Mouse (Mus musculus): ENCODE results near the gene Trim50. TPM values are rescaled to one million over a fixed set of nuclear protein-coding genes. Genes with fewer than 3 reads are reported as not detected.

Trim50 gene
- total RNA-seq (2014; rRNA removed) (not detected in 2 replicates), polyA plus RNA-seq (2012; rRNA removed) (not detected in 2 replicates)

DNA sequence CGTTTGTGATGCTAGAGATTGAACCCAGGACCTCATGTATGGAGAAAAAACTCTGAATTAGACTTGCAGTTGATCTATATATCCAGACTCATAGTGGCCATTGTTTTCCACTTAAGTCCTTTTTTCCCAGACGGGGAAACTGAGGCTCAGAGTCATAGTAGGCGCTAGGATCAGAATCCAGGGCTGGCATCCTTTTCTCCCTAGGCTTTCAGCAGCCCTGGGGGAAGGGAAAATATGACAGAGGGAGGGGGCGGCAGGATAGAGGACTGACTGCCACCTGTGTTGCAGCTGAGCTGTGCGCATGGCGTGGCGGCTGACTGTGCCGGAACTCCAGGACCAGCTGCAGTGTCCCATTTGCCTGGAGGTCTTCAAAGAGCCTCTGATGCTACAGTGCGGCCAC, at the start of gene Trim50:
Gene Trim50 (plus strand): TSS at position 301 of the 400 bp plus-strand sequence.
- 71% methylated on average over 9 of the region's 9 CpGs for WGBS
- H3K36me3 ChIP-seq (ENCODE audit: control insufficient read depth, insufficient read depth, low read length), result no peaks in the 10 kb centered on the region
- no peak within 1 kb of the TSS for H3K27ac ChIP-seq (replicated peaks; ENCODE audit: insufficient read depth, low read depth, low read length)
- H3K9ac ChIP-seq (ENCODE audit: low read depth, low read length), result no peak within 1 kb of the TSS
- H3K27me3 ChIP-seq (ENCODE audit: control insufficient read depth, insufficient read depth, low read length), result no peaks in the 10 kb centered on the region
- no peak within 1 kb of the TSS for H3K4me3 ChIP-seq (ENCODE audit: insufficient read depth, low read depth, low read length)
- no peak for TF ChIP-seq POLR2A (IDR thresholded peaks at IDR 0.05; ENCODE audit: extremely low read depth, insufficient read depth, low read length)
- no peak for TF ChIP-seq CTCF (IDR thresholded peaks at IDR 0.05; ENCODE audit: low read depth, low read length)
- DNase-seq (ENCODE audit: extremely low read depth, low read depth, low spot score), result no peak
- no peaks in the 10 kb centered on the region for H3K4me1 ChIP-seq (ENCODE audit: control insufficient read depth, insufficient read depth, low read length)
- no peaks in the 10 kb centered on the region for H3K79me2 ChIP-seq (ENCODE audit: control insufficient read depth, insufficient read depth, low read length)

DNA sequence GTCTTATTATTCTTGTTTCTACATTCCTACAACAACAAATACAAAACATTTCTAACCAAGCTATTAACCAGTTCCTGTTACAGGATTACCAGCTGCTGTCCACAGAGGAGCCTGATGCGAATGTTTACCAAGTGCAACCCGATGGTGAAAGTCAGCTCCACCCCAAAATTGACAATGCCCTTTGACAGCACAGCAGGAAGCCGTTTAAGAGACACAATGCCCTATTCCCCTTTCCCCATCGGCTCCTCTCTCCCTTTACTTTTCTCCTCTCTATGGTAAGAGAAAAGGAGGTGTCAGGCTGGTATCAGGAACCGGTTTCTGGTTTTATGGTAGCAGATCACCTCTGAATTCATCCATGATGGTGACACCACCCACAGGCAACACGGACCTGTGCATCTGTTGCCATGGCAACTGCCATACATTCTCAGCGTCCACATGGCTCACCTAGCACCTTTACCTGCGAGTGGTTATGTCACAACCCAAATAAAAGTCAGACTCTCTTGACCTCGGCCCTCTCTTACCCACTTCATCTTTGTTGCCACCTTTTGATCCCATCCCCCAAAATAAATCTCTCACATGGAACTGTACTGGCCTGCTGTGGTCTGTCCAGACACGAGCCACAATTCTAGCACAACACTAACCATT, 46.7 kb upstream of the Trim50 start:
- DNase-seq (ENCODE audit: extremely low read depth, low read depth, low spot score), result no peak
- TF ChIP-seq CTCF (IDR thresholded peaks at IDR 0.05; ENCODE audit: low read depth, low read length), result no peak
- no peak for TF ChIP-seq POLR2A (IDR thresholded peaks at IDR 0.05; ENCODE audit: extremely low read depth, insufficient read depth, low read length)
- WGBS, result 20% methylated on average over 10 of the region's 10 CpGs
- Histone ChIP-seq H3K4me1 (ENCODE audit: control insufficient read depth, insufficient read depth, low read length) (no peaks in the 10 kb centered on the region), H3K27ac (replicated peaks; ENCODE audit: insufficient read depth, low read depth, low read length) (no peak overlapping the region), H3K27me3 (ENCODE audit: control insufficient read depth, insufficient read depth, low read length) (no peaks in the 10 kb centered on the region), H3K36me3 (ENCODE audit: control insufficient read depth, insufficient read depth, low read length) (no peaks in the 10 kb centered on the region), H3K79me2 (ENCODE audit: control insufficient read depth, insufficient read depth, low read length) (no peaks in the 10 kb centered on the region), H3K9ac (ENCODE audit: low read depth, low read length) (no peak overlapping the region), H3K4me3 (ENCODE audit: insufficient read depth, low read depth, low read length) (no peak overlapping the region)

DNA sequence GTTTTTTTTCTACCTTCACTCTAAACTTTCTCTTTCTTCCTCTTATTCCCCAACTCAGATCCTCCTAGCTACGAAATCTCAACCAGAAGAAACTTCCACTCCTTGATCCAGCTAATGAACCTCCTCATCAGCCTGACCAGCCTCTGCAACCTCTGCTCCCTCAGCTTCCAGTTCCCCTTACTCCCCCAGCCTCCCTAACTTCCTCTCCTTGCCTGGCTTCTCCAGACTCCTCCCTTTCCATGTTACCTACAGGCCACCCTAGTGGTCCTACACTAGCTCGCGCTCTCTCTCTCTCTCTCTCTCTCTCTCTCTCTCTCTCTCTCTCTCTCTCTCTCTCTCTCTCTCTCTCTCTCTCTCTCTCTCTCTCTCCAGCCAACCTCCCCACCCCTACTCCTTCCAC, 36.9 kb upstream of the Trim50 start:
- DNase-seq (ENCODE audit: extremely low read depth, low read depth, low spot score), result no peak
- H3K4me3 ChIP-seq (ENCODE audit: insufficient read depth, low read depth, low read length), result no peak overlapping the region
- H3K36me3 ChIP-seq (ENCODE audit: control insufficient read depth, insufficient read depth, low read length), result no peaks in the 10 kb centered on the region
- WGBS, result 82% methylated on average over 3 of the region's 3 CpGs
- no peaks in the 10 kb centered on the region for H3K79me2 ChIP-seq (ENCODE audit: control insufficient read depth, insufficient read depth, low read length)
- H3K27ac ChIP-seq (replicated peaks; ENCODE audit: insufficient read depth, low read depth, low read length), result no peak overlapping the region
- no peak overlapping the region for H3K9ac ChIP-seq (ENCODE audit: low read depth, low read length)
- H3K27me3 ChIP-seq (ENCODE audit: control insufficient read depth, insufficient read depth, low read length), result no peaks in the 10 kb centered on the region
- TF ChIP-seq POLR2A (IDR thresholded peaks at IDR 0.05; ENCODE audit: extremely low read depth, insufficient read depth, low read length) (no peak), CTCF (IDR thresholded peaks at IDR 0.05; ENCODE audit: low read depth, low read length) (no peak)
- H3K4me1 ChIP-seq (ENCODE audit: control insufficient read depth, insufficient read depth, low read length), result no peaks in the 10 kb centered on the region

DNA sequence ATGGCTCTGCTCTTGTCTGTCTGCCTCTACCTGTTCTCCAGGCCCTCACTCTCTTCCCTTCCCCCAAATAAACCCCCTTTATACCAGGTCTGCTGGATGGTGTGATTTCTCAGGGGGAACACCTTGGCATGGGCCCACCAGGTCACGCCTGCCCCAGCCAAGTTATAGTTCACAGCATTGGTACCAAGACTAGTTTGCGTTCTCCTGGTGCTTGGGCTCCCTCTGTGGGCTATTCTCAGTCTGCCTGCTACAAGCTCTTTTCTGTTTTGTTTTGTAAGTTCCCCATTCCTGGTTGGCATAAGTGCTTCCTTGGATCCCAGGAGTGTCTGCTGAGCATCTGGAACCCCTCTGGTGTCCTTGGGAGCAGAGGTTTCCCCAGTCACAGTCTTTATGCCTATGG, 33.2 kb upstream of the Trim50 start:
- 55% methylated on average over 2 of the region's 2 CpGs for WGBS
- no peak for DNase-seq (ENCODE audit: extremely low read depth, low read depth, low spot score)
- Histone ChIP-seq H3K36me3 (ENCODE audit: control insufficient read depth, insufficient read depth, low read length) (no peaks in the 10 kb centered on the region), H3K4me1 (ENCODE audit: control insufficient read depth, insufficient read depth, low read length) (no peaks in the 10 kb centered on the region), H3K9ac (ENCODE audit: low read depth, low read length) (no peak overlapping the region), H3K27ac (replicated peaks; ENCODE audit: insufficient read depth, low read depth, low read length) (no peak overlapping the region), H3K79me2 (ENCODE audit: control insufficient read depth, insufficient read depth, low read length) (no peaks in the 10 kb centered on the region), H3K27me3 (ENCODE audit: control insufficient read depth, insufficient read depth, low read length) (no peaks in the 10 kb centered on the region), H3K4me3 (ENCODE audit: insufficient read depth, low read depth, low read length) (no peak overlapping the region)
- no peak for TF ChIP-seq POLR2A (IDR thresholded peaks at IDR 0.05; ENCODE audit: extremely low read depth, insufficient read depth, low read length)
- TF ChIP-seq CTCF (IDR thresholded peaks at IDR 0.05; ENCODE audit: low read depth, low read length), result no peak

DNA sequence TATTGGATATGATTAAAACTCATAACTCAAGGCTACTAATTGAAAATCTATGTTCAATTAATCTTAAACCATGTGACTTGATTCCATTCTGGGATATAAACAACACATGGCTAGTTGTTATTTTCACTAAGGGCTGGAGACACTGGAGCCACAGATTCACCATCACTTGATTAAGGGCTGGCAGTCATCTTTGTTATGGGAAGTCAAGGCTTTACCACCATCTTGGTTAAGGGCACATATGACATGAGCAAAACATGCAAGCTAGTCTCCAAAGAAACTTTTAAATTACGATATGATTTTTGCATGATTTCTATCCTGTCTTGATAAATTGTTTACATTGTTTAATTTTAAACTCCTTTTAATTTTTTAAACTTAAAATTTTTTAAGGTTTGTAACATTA, 30.9 kb upstream of the Trim50 start:
- WGBS, result 80% methylated on average over 1 of the region's 1 CpGs
- no peak overlapping the region for H3K9ac ChIP-seq (ENCODE audit: low read depth, low read length)
- DNase-seq (ENCODE audit: extremely low read depth, low read depth, low spot score), result no peak
- H3K4me1 ChIP-seq (ENCODE audit: control insufficient read depth, insufficient read depth, low read length), result no peaks in the 10 kb centered on the region
- no peak overlapping the region for H3K27ac ChIP-seq (replicated peaks; ENCODE audit: insufficient read depth, low read depth, low read length)
- no peak overlapping the region for H3K4me3 ChIP-seq (ENCODE audit: insufficient read depth, low read depth, low read length)
- no peaks in the 10 kb centered on the region for H3K36me3 ChIP-seq (ENCODE audit: control insufficient read depth, insufficient read depth, low read length)
- H3K79me2 ChIP-seq (ENCODE audit: control insufficient read depth, insufficient read depth, low read length), result no peaks in the 10 kb centered on the region
- H3K27me3 ChIP-seq (ENCODE audit: control insufficient read depth, insufficient read depth, low read length), result no peaks in the 10 kb centered on the region
- TF ChIP-seq POLR2A (IDR thresholded peaks at IDR 0.05; ENCODE audit: extremely low read depth, insufficient read depth, low read length) (no peak), CTCF (IDR thresholded peaks at IDR 0.05; ENCODE audit: low read depth, low read length) (no peak)

DNA sequence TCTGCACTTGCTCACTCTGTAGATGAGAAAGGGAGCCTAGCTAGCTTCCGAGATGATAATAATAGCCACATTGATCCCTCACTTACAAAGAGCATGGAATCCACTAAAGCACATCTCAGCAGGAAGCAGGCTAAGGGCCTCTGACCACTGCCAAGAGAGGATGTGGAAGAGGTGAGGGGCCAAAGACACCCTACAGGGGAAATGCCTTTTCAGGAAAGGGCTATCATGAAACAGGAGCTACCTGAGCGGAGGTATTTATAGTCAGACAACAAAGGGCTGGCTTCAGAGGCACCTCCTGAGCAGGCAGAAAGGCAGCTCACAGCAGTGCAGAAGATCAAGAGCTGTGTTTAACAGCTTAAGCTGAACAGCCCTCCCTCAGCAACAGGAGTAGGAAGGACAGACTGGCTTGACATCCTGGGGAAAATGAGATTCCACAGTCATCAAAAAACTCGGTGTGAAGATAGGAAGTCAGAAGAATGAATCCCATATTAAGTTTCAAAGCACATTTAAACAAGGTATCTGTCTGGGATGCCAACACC, 26.9 kb upstream of the Trim50 start:
- Histone ChIP-seq H3K27me3 (ENCODE audit: control insufficient read depth, insufficient read depth, low read length) (no peaks in the 10 kb centered on the region), H3K9ac (ENCODE audit: low read depth, low read length) (no peak overlapping the region), H3K27ac (replicated peaks; ENCODE audit: insufficient read depth, low read depth, low read length) (no peak overlapping the region), H3K4me1 (ENCODE audit: control insufficient read depth, insufficient read depth, low read length) (no peaks in the 10 kb centered on the region), H3K4me3 (ENCODE audit: insufficient read depth, low read depth, low read length) (no peak overlapping the region), H3K36me3 (ENCODE audit: control insufficient read depth, insufficient read depth, low read length) (no peaks in the 10 kb centered on the region), H3K79me2 (ENCODE audit: control insufficient read depth, insufficient read depth, low read length) (no peaks in the 10 kb centered on the region)
- DNase-seq (ENCODE audit: extremely low read depth, low read depth, low spot score), result no peak
- TF ChIP-seq POLR2A (IDR thresholded peaks at IDR 0.05; ENCODE audit: extremely low read depth, insufficient read depth, low read length), result no peak
- TF ChIP-seq CTCF (IDR thresholded peaks at IDR 0.05; ENCODE audit: low read depth, low read length), result no peak
- WGBS, result 56% methylated on average over 3 of the region's 3 CpGs
